Mouse (Mus musculus) liver, adult 2 months (tissue): Measurements from ENCODE around the gene Col6a5. TPM values are rescaled to one million over a fixed set of nuclear protein-coding genes. Genes with fewer than 3 reads are reported as not detected.

ENCODE experiments used
- DNase-seq: peaks from one replicate; pipeline ENCODE4 v3.0.0-alpha.2; 2011; ENCODE audit warnings: low read depth, low spot score; ENCODE audit errors: extremely low read depth
- H3K27ac ChIP-seq: fragments of 200-500 bp; replicated peaks from 2 replicates; pipeline ENCODE4 v1.5.1; 2012; ENCODE audit warnings: low read depth, mild to moderate bottlenecking, control low read depth, inconsistent platforms, low read length; ENCODE audit not compliant: insufficient read depth
- H3K27me3 ChIP-seq: fragments of 200-500 bp; 2 replicates; pipeline ENCODE4 v1.6.1; 2012; ENCODE audit warnings: mild to moderate bottlenecking, moderate library complexity, low read length, inconsistent platforms; ENCODE audit not compliant: control insufficient read depth, insufficient read depth
- H3K36me3 ChIP-seq: fragments of 200-500 bp; 2 replicates; pipeline ENCODE4 v1.6.1; 2012; ENCODE audit warnings: low read length, inconsistent platforms; ENCODE audit not compliant: control insufficient read depth, insufficient read depth
- H3K4me1 ChIP-seq: fragments of 200-500 bp; 2 replicates; pipeline ENCODE4 v1.6.1; 2011; ENCODE audit warnings: low read length; ENCODE audit not compliant: control insufficient read depth, insufficient read depth
- H3K4me3 ChIP-seq: fragments of 200-500 bp; 2 replicates; pipeline ENCODE4 v1.5.1; 2011; ENCODE audit warnings: low read depth, mild to moderate bottlenecking, control low read depth, low read length, moderate library complexity; ENCODE audit not compliant: insufficient read depth
- H3K79me2 ChIP-seq: fragments of 200-500 bp; 2 replicates; pipeline ENCODE4 v1.6.1; 2012; ENCODE audit warnings: inconsistent platforms, mild to moderate bottlenecking, low read length, moderate library complexity; ENCODE audit not compliant: control insufficient read depth, insufficient read depth
- H3K9ac ChIP-seq: fragments of 200-500 bp; 2 replicates; pipeline ENCODE4 v1.6.1; 2012; ENCODE audit warnings: low read depth, mild to moderate bottlenecking, control low read depth, inconsistent platforms, low read length
- CTCF ChIP-seq: fragments of 200-500 bp; IDR thresholded peaks from 2 replicates; pipeline ENCODE4 v1.5.1; 2011; ENCODE audit warnings: low read depth, low read length, control low read depth
- POLR2A ChIP-seq: fragments of 200-500 bp; IDR thresholded peaks from 2 replicates; pipeline ENCODE4 v1.6.1; 2011; ENCODE audit warnings: low read length, control low read depth; ENCODE audit not compliant: insufficient read depth; ENCODE audit errors: extremely low read depth
- WGBS: fragments of 180-500 bp; shearing (Covaris S2); methylation state at CpG from one replicate; pipeline ENCODE4 v1.1.7; 2018; 5-methylcytosine and 5-hydroxymethylcytosine counted together
- polyA plus RNA-seq: library from polyadenylated mRNA; depleted of rRNA; stranded (reverse); fragments of >200 nt; gene quantifications from 2 replicates; pipeline ENCODE4 v1.2.3, GENCODE M21; 2012; rRNA removed
- total RNA-seq: library from RNA; depleted of rRNA; stranded (reverse); fragments of >200 nt; gene quantifications from 2 replicates; pipeline ENCODE4 v1.2.3, GENCODE M21; 2014; rRNA removed

The Col6a5 gene
- total and polyA plus RNA-seq, 2 experiments, result 0.12 to 0.18 TPM

- no peaks in the 10 kb centered on the region for H3K79me2 ChIP-seq
- no peak overlapping the region for H3K4me3 ChIP-seq
- no peak for DNase-seq
- no peak overlapping the region for H3K9ac ChIP-seq
- no peaks in the 10 kb centered on the region for H3K4me1 ChIP-seq
- TF ChIP-seq POLR2A (no peak), CTCF (no peak)
- no peak overlapping the region for H3K27ac ChIP-seq
- WGBS, result 59% methylated on average over 29 of the region's 29 CpGs
- no peaks in the 10 kb centered on the region for H3K36me3 ChIP-seq
- no peaks in the 10 kb centered on the region for H3K27me3 ChIP-seq
Observed at GRCm38 (mm10) chr9:105819155-105819709, 141.2 kb downstream of the Col6a5 start.

- Histone ChIP-seq H3K9ac (no peak overlapping the region), H3K27me3 (no peaks in the 10 kb centered on the region), H3K36me3 (no peaks in the 10 kb centered on the region), H3K4me1 (0 out of 2 replicates have a peak, but pooled peaks cover 3% of the 10 kb centered on the region), H3K79me2 (no peaks in the 10 kb centered on the region), H3K27ac (no peak overlapping the region), H3K4me3 (no peak overlapping the region)
- DNase-seq, result no peak
- TF ChIP-seq CTCF, result no peak
- TF ChIP-seq POLR2A, result no peak
- WGBS, result 84% methylated on average over 5 of the region's 5 CpGs
Observed at GRCm38 (mm10) chr9:105814436-105814835, 146.0 kb downstream of the Col6a5 start.

- Histone ChIP-seq H3K4me1 (0 out of 2 replicates have a peak, but pooled peaks cover 5% of the 10 kb centered on the region), H3K4me3 (no peak overlapping the region), H3K9ac (no peak overlapping the region), H3K79me2 (no peaks in the 10 kb centered on the region), H3K27ac (no peak overlapping the region), H3K27me3 (no peaks in the 10 kb centered on the region), H3K36me3 (no peaks in the 10 kb centered on the region)
- no peak for TF ChIP-seq POLR2A
- TF ChIP-seq CTCF, result no peak
- WGBS, result 83% methylated on average over 7 of the region's 7 CpGs
- no peak for DNase-seq
Observed at GRCm38 (mm10) chr9:105811458-105811857, 149.0 kb downstream of the Col6a5 start.

GRCm38 (mm10) chr9:105808920-105809505, 151.4 kb downstream of the Col6a5 start:
- Histone ChIP-seq H3K36me3 (no peaks in the 10 kb centered on the region), H3K27me3 (no peaks in the 10 kb centered on the region), H3K9ac (no peak overlapping the region), H3K4me3 (no peak overlapping the region), H3K27ac (no peak overlapping the region), H3K79me2 (no peaks in the 10 kb centered on the region), H3K4me1 (0 out of 2 replicates have a peak, but pooled peaks cover 5% of the 10 kb centered on the region)
- 31% methylated on average over 17 of the region's 17 CpGs for WGBS
- TF ChIP-seq POLR2A (no peak), CTCF (no peak)
- DNase-seq, result peak; percentile 82

Other genes starting within 250 kb of the Col6a5 start
- 0.09 and 0.13 TPM in 2 replicates for gene Col6a6, start 132.5 kb downstream of the Col6a5 start, total RNA-seq
- gene Col6a6, start 132.5 kb downstream of the Col6a5 start, polyA plus RNA-seq, result 0.04 and 0.06 TPM in 2 replicates
- not detected in 2 replicates for gene Col6a4, start 136.1 kb upstream of the Col6a5 start, total RNA-seq
- not detected in 2 replicates for gene Col6a4, start 136.1 kb upstream of the Col6a5 start, polyA plus RNA-seq
- gene Glyctk, start 197.5 kb upstream of the Col6a5 start, total RNA-seq, result 104 and 136 TPM in 2 replicates
- 308 and 315 TPM in 2 replicates for gene Glyctk, start 197.5 kb upstream of the Col6a5 start, polyA plus RNA-seq
- 36.3 and 40.7 TPM in 2 replicates for gene Wdr82, start 210.3 kb upstream of the Col6a5 start, total RNA-seq
- gene Wdr82, start 210.3 kb upstream of the Col6a5 start, polyA plus RNA-seq, result 23.6 and 25.9 TPM in 2 replicates
- gene Ppm1m, start 239.1 kb upstream of the Col6a5 start, total RNA-seq, result 12.4 and 13.7 TPM in 2 replicates
- gene Ppm1m, start 239.1 kb upstream of the Col6a5 start, polyA plus RNA-seq, result 17.3 and 22.7 TPM in 2 replicates
- gene Twf2, start 242.5 kb upstream of the Col6a5 start, total RNA-seq, result 4.9 and 6.2 TPM in 2 replicates
- 4.5 and 4.7 TPM in 2 replicates for gene Twf2, start 242.5 kb upstream of the Col6a5 start, polyA plus RNA-seq